Mouse (Mus musculus) right cerebral cortex, postnatal 25 days (tissue): Measurements from ENCODE around the gene Cpe.
"Not testable (repeated sequence)": the region's sequence is repeated elsewhere in the genome, so short reads cannot be mapped to it uniquely, and the experiment has no call there.

Experiments
- DNase-seq: peaks from one replicate; pipeline ENCODE4 v3.0.0; 2022

Gene Cpe

DNA sequence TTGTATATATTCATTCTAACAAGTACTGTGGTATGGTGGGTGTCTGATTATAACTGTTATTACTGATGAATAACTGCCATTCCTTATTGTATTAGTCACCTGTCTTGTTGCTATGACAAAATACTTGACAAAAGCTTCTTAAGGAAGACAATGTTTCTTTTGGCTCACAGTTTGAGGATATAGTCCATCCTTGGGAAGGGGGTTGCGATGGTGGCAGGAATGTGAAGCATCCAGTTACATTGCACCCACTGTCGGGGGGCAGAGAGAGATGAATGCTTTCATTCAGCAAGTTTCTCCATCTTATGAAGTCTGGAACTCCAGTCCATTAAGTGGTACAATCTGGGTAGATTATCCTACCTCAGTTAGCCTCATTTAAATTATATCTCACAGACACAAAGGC lies 19.9 kb downstream of the Cpe start:
- DNase-seq = no peak

- DNase-seq = no peak
Observed at GRCm38 (mm10) chr8:64671937-64672336, 20.9 kb downstream of the Cpe start.

DNA sequence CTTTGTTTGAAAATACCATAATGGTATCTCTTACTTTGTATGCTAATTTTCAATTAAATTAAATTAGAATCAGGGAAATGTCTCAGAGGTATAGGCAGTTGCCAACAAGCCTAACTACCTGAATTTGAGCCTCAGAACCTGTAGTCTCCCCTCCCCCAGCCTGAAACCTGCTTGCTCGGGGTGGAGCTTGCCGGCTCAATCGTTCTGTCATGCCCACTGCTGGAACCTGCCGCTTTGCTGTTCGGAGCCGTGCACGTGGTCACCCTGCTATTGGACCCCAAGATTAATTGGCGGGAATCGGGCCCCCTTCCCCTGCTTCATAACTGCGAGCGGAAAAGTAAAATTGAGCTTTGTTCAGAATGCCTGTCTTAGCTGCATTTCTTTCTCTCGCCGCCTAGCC lies 26.5 kb downstream of the Cpe start:
- not testable (repeated sequence) for DNase-seq

GRCm38 (mm10) chr8:64665563-64665962 lies 27.3 kb downstream of the Cpe start:
- DNase-seq = no peak

DNA sequence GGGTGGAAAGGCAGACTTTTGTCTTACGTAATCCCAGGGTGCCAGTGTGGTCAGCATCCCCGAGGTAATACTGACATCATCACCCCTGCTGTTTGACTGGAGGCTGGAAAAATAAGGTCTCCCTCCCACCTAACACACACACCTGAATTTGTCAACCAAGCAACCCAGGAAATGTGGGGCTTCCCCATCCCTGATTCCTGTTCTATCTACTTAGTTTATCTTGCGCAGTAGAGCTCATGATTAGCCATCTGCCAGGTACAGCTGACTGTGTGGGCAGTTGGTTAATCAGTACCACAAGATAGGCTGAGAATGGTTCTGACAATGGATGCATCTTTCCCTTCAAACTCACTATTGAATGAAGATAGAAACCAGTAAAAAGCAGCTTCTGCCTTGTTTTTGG lies 28.0 kb downstream of the Cpe start:
- no peak for DNase-seq

- no peak for DNase-seq
Observed at GRCm38 (mm10) chr8:64664350-64664749, 28.5 kb downstream of the Cpe start.

DNA sequence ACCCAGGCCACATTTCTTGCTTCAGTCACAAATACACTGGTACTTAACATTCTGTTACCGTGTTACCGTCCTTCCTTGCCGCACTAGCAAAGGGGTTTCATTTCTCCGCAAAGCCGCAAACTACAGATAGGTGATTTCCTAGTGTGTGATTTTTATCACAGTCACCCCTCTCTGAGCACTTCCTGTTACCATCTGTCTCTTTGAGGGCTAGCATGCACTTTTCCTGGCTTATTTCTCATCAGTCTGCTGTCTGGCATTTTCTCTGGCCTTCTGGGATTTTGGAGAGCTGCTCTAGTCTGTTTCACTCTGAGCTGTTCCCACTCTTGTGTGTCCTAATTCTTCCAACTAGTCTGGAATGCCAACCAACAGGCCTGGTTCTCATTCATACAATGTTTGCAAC lies 33.8 kb downstream of the Cpe start:
- DNase-seq = peak; percentile 55

GRCm38 (mm10) chr8:64657980-64658401 lies 34.9 kb downstream of the Cpe start:
- DNase-seq = peak; percentile 81

DNA sequence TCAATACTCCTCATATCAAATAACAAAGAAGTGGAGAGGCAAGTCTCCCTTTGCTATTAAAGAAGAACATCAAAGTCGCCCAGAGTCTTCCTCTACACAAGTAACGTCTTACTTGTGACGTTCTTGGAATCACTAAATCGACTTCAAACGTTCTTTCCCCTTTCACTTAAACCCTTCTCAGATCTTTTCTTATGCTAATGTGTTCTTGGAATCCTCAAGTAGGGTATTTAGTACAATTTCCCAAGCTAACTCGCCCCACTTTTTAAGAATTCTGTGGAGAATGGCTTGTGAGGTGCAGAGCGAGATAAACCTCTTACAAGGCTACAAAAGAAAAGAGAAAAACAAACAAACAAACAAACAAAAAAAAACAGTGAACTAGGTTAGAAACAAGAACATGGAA lies 35.3 kb downstream of the Cpe start:
- DNase-seq = no peak

DNA sequence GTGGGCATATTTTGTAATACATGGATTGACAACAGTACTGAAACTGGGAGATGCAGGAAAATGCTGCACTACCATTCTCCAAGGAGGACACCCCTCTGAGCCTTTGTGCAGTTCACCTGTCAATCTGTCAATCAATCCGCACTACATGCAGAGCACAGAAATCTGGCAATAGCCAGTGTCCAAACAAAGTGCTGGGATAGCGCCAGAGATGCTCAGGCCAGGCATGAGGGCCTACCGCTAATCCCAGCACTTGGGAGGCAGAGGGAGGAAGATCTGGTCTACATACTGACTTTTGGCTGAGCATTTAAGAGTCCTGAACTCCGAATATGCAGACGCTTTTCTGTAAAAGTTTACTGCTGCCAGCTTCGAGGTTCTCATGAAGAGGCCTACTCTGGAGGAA lies 37.0 kb downstream of the Cpe start:
- DNase-seq = no peak

DNA sequence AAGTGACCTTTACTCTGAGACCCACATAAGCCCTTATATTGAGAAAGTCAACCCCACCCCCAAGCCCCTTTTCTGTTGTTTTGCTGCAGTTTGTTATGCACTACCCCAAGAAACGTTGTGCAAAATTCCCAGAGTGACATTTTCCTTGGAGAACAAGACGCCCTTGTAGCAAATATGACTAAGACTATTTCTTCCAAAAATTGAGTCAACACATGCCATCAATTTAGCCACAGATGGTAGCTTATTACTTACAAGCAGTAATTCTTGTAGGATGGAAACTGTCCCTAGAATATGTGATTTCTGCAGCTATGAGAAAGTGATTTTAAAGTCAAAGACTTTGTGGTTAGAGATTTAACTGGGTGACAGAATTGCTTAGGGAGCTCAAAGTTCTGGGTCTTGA lies 37.8 kb downstream of the Cpe start:
- no peak for DNase-seq

- DNase-seq = no peak
Observed at GRCm38 (mm10) chr8:64652285-64652684, 40.6 kb downstream of the Cpe start.

DNA sequence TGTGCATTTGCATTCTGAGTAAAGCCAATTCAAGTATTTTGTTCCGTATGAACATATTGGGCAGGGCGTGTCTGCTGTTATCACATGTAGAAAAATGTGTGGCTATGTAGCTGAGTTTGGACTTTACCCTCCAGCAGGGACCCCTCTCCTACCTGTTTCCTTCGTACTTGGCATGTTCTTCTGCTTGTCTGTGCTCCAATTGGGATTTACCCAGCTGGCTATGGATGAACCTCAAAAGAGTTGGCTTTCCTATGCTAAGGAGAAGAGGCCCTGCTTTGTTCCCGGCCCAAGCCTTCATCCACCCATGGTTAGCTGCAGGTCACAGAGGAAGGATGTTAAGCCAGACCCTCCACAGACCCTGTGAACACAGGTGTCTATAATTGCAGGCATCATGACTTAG lies 44.8 kb downstream of the Cpe start:
- DNase-seq = no peak

- DNase-seq = no peak
Observed at GRCm38 (mm10) chr8:64647148-64647547, 45.7 kb downstream of the Cpe start.

GRCm38 (mm10) chr8:64646421-64646820 lies 46.4 kb downstream of the Cpe start:
- no peak for DNase-seq

- DNase-seq = no peak
Observed at GRCm38 (mm10) chr8:64644108-64645005, 48.5 kb downstream of the Cpe start.

DNA sequence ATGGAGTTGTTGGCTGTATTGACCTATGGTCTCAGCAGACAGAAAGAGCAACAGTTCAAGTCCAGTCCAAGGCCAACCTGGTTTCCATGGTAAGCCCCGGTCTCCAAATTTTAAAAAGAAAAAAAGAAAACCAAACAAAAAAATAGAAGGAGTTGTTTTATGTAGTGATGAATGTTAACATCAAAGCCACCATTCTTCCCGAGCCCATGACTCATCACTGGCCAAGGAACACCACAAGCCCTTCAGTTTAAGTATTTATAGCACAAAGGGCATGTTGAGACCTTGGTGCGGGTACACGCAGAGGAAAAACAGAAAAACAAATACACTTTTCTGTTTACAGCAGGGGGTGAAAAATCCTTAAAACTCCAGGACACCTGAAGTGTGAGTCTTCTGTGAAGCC lies 49.5 kb downstream of the Cpe start:
- DNase-seq = no peak

- DNase-seq = no peak
Observed at GRCm38 (mm10) chr8:64642799-64643198, 50.1 kb downstream of the Cpe start.

DNA sequence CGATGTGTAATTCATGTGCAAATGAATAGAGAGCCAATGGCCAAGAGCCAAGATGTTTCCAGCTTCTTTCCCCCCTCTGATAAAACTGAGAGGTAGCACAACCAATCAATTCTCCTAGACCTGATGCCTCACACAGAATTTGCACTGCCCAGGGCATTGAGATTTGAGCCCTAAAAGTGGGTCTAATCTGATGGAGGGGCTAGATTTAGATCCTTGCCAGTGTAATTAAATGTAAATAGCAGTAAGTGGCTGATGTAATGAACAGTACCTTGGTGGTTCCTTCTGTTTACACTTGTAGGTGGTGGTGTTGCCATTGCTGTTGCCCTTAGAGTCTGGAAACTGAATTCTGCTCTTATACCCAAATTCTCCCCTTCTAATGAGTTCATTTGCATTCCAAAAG lies 52.3 kb downstream of the Cpe start:
- DNase-seq = no peak

DNA sequence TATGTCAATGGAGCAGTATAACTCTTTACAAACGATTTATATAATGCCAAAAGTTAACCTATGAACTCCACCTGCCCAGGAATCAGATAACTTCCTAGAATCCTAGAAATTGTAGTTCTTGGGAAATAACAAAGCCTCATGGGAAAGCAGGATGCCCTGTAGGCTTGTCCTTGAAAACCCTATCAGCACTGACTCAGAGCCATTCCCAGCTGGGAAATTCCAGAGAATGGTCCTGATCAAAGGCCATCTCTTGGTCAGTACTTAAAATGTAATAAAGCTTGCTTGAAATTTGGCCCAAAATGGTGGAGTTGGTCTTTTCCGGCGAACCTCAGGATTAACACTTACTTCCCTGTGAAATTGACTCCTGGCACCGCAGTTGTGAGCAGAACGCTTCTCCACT lies 53.2 kb downstream of the Cpe start:
- DNase-seq = no peak

- no peak for DNase-seq
Observed at GRCm38 (mm10) chr8:64634901-64635300, 58.0 kb downstream of the Cpe start.

GRCm38 (mm10) chr8:64634131-64634865 lies 58.6 kb downstream of the Cpe start:
- peak; percentile 50 for DNase-seq

- DNase-seq = no peak
Observed at GRCm38 (mm10) chr8:64632169-64632568, 60.7 kb downstream of the Cpe start.

DNA sequence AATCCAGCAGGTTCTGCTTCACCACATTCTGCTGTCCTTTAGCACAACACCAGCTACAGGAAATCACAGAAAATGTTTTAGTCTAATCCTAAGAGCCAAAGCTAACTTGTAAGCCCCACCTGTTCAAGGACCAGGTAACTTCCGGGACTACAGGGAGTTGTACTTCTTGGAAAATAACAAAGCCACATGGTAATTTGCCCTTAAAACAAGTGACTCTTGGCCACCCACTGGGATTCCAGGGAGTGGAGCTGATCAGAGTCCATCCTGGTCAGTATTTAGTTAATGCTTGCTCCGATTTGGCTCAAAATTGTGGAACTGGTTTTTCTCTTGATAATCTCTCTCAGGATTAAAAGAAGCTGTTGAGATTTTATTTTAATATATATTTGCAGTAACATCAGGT lies 61.1 kb downstream of the Cpe start:
- no peak for DNase-seq
